Mouse (Mus musculus) small intestine, adult 2 months (tissue): ENCODE measurements around the gene Mdh2.

Source experiments
- CTCF ChIP-seq: fragments of 200-500 bp; IDR thresholded peaks from 2 replicates; pipeline ENCODE4 v1.5.1; 2012; ENCODE audit warnings: low read depth, mild to moderate bottlenecking, control low read depth, inconsistent platforms, low read length, moderate library complexity, mixed read lengths; ENCODE audit not compliant: insufficient replicate concordance, insufficient read length; ENCODE audit errors: extremely low read depth
- POLR2A ChIP-seq: fragments of 200-500 bp; IDR thresholded peaks from 2 replicates; pipeline ENCODE4 v1.6.1; 2012; ENCODE audit warnings: low read depth, mild to moderate bottlenecking, control low read depth, inconsistent platforms, low read length, moderate library complexity

- TF ChIP-seq CTCF: no peak
- TF ChIP-seq POLR2A: no peak
These were observed 27.2 kb upstream of the Mdh2 start for GRCm38 (mm10) chr5:135751041-135751440.
